Mouse (Mus musculus): ENCODE data around the gene Srp9. TPM values are rescaled to one million over a fixed set of nuclear protein-coding genes. Genes with fewer than 3 reads are reported as not detected.

Srp9 gene
- polyA plus RNA-seq, 1 experiment from 2014 or later = 109 TPM

DNA sequence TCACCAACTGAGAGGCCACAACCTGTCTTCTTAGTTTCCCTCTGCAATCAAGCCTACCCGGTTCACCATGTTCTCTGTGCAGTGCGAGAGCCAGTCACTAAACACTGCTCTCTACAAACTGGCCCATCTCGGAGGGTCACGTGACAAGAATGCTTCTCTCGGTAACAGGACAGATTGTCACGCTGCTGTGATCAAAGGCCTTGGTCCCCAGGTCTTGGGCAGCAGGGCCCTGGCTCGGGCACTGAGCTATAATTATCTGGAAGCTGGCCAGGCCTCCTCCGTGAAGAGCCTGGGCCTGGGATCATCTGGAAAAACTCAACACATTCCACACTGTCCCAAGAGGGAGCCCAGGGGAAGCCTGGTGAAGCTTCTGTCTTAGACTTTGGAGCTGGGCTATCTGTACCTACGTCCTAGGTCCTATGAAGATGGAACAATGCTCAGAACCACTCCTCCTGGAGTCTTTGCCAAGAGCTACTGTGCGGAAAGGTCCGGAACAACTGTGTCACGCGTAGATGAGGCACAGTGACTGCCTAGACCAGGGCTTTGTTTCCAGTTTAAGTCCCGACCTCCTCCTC, 35.6 kb upstream of the Srp9 start:
- peaks cover 4% of the 10 kb centered on the region for H3K4me1 ChIP-seq (ENCODE audit: insufficient read depth)
- 65% methylated on average over 14 of the region's 14 CpGs for WGBS (ENCODE audit: insufficient replicate concordance)
- TF ChIP-seq CTCF (IDR thresholded peaks at IDR 0.05; ENCODE audit: low read depth) (no peak), EP300 (IDR thresholded peaks at IDR 0.05; ENCODE audit: low read depth) (no peak)
- H3K9me3 ChIP-seq (ENCODE audit: low read length) = no peaks in the 10 kb centered on the region
- no peaks in the 10 kb centered on the region for H3K27me3 ChIP-seq (ENCODE audit: insufficient read depth, low read length)
- H3K4me2 ChIP-seq (ENCODE audit: low read depth, low read length) = no peak overlapping the region
- H3K27ac ChIP-seq (ENCODE audit: low read depth) = no peak overlapping the region
- H3K9ac ChIP-seq (replicated peaks) = no peak overlapping the region
- H3K4me3 ChIP-seq (ENCODE audit: low read depth, low read length) = no peak overlapping the region
- H3K36me3 ChIP-seq (replicated peaks; ENCODE audit: insufficient read depth, low read length) = no peaks in the 10 kb centered on the region
- ATAC-seq (no peak), DNase-seq (no peak)

DNA sequence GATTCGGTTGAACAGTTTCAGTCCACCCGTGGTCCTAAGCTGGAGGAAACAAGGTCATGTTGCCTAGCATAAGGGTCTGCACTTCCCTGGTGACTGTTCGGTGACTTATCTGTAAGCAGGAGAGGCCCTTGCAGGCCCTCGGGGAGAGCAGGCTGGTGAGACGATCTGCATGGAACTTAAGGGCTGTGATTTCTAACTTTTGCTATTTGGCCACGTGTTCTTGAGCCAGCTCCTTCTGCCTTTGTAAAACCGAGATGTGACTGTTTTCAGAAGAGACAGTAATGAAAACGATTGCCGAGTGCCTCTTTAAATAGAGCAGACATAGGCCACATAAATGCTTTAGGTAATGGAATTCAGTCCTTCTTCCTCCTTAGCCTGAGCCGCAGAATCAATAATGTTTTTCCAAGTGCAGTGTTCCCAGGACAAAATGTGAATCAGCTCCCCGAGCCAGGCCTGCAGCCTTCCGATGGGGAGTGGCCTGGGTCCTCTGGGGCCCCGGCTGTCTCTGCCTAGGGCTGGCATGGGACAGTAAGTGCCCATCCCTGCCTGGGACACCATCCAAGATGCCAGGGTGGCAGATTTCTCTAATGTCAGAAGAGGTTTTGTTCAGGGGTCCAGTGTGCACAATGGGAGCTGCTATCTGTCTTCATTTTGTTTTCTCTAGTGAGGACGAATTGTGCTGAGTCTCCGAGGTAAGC, 34.8 kb upstream of the Srp9 start:
- Histone ChIP-seq H3K4me3 (ENCODE audit: low read depth, low read length) (no peak overlapping the region), H3K9me3 (ENCODE audit: low read length) (no peaks in the 10 kb centered on the region), H3K4me2 (ENCODE audit: low read depth, low read length) (no peak overlapping the region), H3K36me3 (replicated peaks; ENCODE audit: insufficient read depth, low read length) (no peaks in the 10 kb centered on the region), H3K27me3 (ENCODE audit: insufficient read depth, low read length) (no peaks in the 10 kb centered on the region), H3K27ac (ENCODE audit: low read depth) (no peak overlapping the region), H3K4me1 (ENCODE audit: insufficient read depth) (peaks cover 5% of the 10 kb centered on the region), H3K9ac (replicated peaks) (no peak overlapping the region)
- WGBS (ENCODE audit: insufficient replicate concordance) = 62% methylated on average over 15 of the region's 15 CpGs
- no peak for ATAC-seq
- no peak for DNase-seq
- TF ChIP-seq CTCF (IDR thresholded peaks at IDR 0.05; ENCODE audit: low read depth) (no peak), EP300 (IDR thresholded peaks at IDR 0.05; ENCODE audit: low read depth) (no peak)

DNA sequence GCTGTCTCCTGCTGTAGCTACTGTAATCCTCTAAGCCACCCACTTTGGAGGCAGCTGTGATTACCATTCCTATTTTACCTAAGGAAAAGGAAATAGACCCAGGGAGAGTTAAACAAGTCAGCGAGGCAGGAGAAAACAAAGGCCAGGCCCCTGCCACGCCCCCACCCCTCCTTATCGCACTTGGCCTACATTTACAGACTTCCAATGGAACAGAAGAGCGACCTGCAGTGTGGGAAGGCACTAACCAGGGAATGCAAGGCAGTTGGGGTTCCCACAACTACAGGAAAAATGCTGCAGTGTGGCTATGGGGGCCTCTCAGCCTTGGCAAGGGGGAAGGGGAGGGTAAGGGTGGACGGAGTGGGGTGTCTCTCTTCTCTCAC, 34.2 kb upstream of the Srp9 start:
- H3K27ac ChIP-seq (ENCODE audit: low read depth) = no peak overlapping the region
- H3K36me3 ChIP-seq (replicated peaks; ENCODE audit: insufficient read depth, low read length) = no peaks in the 10 kb centered on the region
- H3K9ac ChIP-seq (replicated peaks) = no peak overlapping the region
- H3K27me3 ChIP-seq (ENCODE audit: insufficient read depth, low read length) = no peaks in the 10 kb centered on the region
- H3K9me3 ChIP-seq (ENCODE audit: low read length) = no peaks in the 10 kb centered on the region
- WGBS (ENCODE audit: insufficient replicate concordance) = 53% methylated on average over 5 of the region's 5 CpGs
- no peak for TF ChIP-seq CTCF (IDR thresholded peaks at IDR 0.05; ENCODE audit: low read depth)
- no peak for TF ChIP-seq EP300 (IDR thresholded peaks at IDR 0.05; ENCODE audit: low read depth)
- H3K4me1 ChIP-seq (ENCODE audit: insufficient read depth) = peaks cover 6% of the 10 kb centered on the region
- no peak overlapping the region for H3K4me3 ChIP-seq (ENCODE audit: low read depth, low read length)
- H3K4me2 ChIP-seq (ENCODE audit: low read depth, low read length) = no peak overlapping the region
- no peak for DNase-seq
- no peak for ATAC-seq

DNA sequence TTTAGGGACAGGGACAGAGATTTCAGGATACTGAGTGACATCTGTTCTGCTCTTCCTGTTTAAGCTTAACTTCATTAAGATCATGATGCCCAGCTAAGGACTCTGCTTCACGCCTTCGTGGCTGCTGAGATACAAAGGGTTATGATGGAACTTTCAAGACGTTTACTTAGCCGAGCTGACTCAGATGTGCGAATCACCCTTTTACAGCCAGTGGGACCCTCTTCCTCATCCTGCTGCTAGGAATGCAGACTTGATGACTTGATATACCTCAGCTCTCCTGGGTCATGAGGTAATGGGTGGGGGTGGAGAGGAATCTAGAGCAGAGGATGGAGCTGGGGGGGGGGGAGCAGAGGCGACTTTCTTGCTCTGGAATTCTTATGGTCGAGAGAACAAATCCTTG, 33.3 kb upstream of the Srp9 start:
- Histone ChIP-seq H3K27ac (ENCODE audit: low read depth) (no peak overlapping the region), H3K4me1 (ENCODE audit: insufficient read depth) (peaks cover 6% of the 10 kb centered on the region), H3K9ac (replicated peaks) (no peak overlapping the region), H3K4me3 (ENCODE audit: low read depth, low read length) (no peak overlapping the region), H3K27me3 (ENCODE audit: insufficient read depth, low read length) (no peaks in the 10 kb centered on the region), H3K36me3 (replicated peaks; ENCODE audit: insufficient read depth, low read length) (no peaks in the 10 kb centered on the region), H3K9me3 (ENCODE audit: low read length) (no peaks in the 10 kb centered on the region), H3K4me2 (ENCODE audit: low read depth, low read length) (no peak overlapping the region)
- no peak for ATAC-seq
- 32% methylated on average over 7 of the region's 7 CpGs for WGBS (ENCODE audit: insufficient replicate concordance)
- TF ChIP-seq CTCF (IDR thresholded peaks at IDR 0.05; ENCODE audit: low read depth) (no peak), EP300 (IDR thresholded peaks at IDR 0.05; ENCODE audit: low read depth) (no peak)
- DNase-seq = no peak

DNA sequence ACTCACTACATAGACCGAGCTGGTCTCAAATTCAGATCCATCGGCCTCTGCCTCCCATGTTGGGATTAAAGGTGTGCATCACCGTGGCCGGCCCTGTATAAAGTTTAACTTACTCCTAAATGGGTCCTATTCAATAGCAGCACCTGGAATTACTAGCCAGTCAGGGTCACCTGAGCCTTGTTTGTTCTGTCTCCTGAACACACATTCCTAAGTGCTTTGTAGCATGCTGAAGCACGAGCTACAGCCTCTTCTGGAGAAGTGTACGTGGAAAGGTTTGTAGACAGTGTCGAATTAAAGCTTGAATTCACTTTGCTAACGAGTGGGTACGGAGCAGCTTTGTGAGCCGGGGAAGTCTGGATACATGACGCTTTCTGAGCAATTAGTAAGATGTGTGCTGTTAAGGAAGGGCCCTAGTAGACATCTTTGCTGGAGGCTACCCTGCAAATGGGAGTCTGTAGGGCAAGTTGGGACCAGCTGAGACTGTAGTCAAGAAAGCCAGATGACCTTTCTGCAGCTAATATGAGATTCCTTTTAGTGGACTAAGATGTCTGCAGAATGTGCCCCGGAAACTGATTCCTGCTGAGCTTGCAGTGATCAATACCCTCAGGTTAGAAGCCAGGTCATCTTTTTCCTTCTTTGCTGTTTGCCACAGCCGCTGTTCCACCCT, 32.7 kb upstream of the Srp9 start:
- DNase-seq = no peak
- TF ChIP-seq CTCF (IDR thresholded peaks at IDR 0.05; ENCODE audit: low read depth) (no peak), EP300 (IDR thresholded peaks at IDR 0.05; ENCODE audit: low read depth) (no peak)
- no peak overlapping the region for H3K27ac ChIP-seq (ENCODE audit: low read depth)
- no peak overlapping the region for H3K9ac ChIP-seq (replicated peaks)
- ATAC-seq = no peak
- H3K4me2 ChIP-seq (ENCODE audit: low read depth, low read length) = no peak overlapping the region
- H3K36me3 ChIP-seq (replicated peaks; ENCODE audit: insufficient read depth, low read length) = no peaks in the 10 kb centered on the region
- no peaks in the 10 kb centered on the region for H3K27me3 ChIP-seq (ENCODE audit: insufficient read depth, low read length)
- H3K4me1 ChIP-seq (ENCODE audit: insufficient read depth) = peaks cover 4% of the 10 kb centered on the region
- no peak overlapping the region for H3K4me3 ChIP-seq (ENCODE audit: low read depth, low read length)
- WGBS (ENCODE audit: insufficient replicate concordance) = 55% methylated on average over 13 of the region's 13 CpGs
- no peaks in the 10 kb centered on the region for H3K9me3 ChIP-seq (ENCODE audit: low read length)

DNA sequence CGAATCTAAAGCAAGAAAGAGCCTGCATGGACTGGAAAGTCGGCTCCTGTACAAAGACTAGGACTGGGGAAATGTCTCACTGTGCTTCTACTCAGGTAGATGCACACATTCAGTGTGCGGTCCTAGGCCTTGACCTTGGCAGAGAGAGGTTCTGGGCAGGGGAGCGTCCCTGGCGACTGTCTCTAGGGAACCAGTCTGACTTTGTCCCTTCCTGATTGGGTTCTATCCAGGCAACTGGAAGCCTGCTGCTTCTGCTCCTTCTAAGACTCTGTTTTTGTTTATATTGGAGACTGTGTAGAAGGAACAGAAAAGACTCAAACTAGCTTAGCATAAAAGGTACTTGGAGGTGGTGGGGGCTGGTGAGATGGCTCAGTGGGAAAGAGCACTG, 32.1 kb upstream of the Srp9 start:
- peaks cover 2% of the 10 kb centered on the region for H3K4me1 ChIP-seq (ENCODE audit: insufficient read depth)
- DNase-seq (no peak), ATAC-seq (no peak)
- H3K9me3 ChIP-seq (ENCODE audit: low read length) = no peaks in the 10 kb centered on the region
- no peaks in the 10 kb centered on the region for H3K36me3 ChIP-seq (replicated peaks; ENCODE audit: insufficient read depth, low read length)
- H3K27me3 ChIP-seq (ENCODE audit: insufficient read depth, low read length) = no peaks in the 10 kb centered on the region
- H3K27ac ChIP-seq (ENCODE audit: low read depth) = no peak overlapping the region
- no peak overlapping the region for H3K4me3 ChIP-seq (ENCODE audit: low read depth, low read length)
- no peak for TF ChIP-seq CTCF (IDR thresholded peaks at IDR 0.05; ENCODE audit: low read depth)
- TF ChIP-seq EP300 (IDR thresholded peaks at IDR 0.05; ENCODE audit: low read depth) = no peak
- no peak overlapping the region for H3K9ac ChIP-seq (replicated peaks)
- 55% methylated on average over 5 of the region's 5 CpGs for WGBS (ENCODE audit: insufficient replicate concordance)
- no peak overlapping the region for H3K4me2 ChIP-seq (ENCODE audit: low read depth, low read length)

Measured in liver, postnatal 0 days (tissue).